Mouse (Mus musculus) myocyte (in vitro differentiated cells): ENCODE measurements around the gene Chrd.

Experiments used
- CEBPB ChIP-seq: IDR thresholded peaks from 2 replicates; pipeline ENCODE4 v1.6.1; 2011; ENCODE audit warnings: mild to moderate bottlenecking, moderate library complexity; ENCODE audit not compliant: poor library complexity, insufficient read depth, severe bottlenecking
- E2F4 ChIP-seq: IDR thresholded peaks from one replicate; pipeline ENCODE4 v1.6.1; 2011; ENCODE audit warnings: mild to moderate bottlenecking, control low read depth, moderate library complexity; ENCODE audit not compliant: insufficient read depth
- POLR2A ChIP-seq: IDR thresholded peaks from one replicate; pipeline ENCODE4 v1.6.1; 2011; ENCODE audit warnings: low read depth, mild to moderate bottlenecking, control low read depth, moderate library complexity; ENCODE audit not compliant: insufficient read length
- POLR2AphosphoS2 ChIP-seq: IDR thresholded peaks from one replicate; pipeline ENCODE4 v1.6.1; 2011; ENCODE audit warnings: low read depth, control low read depth; ENCODE audit not compliant: insufficient read length
- TCF3 ChIP-seq: IDR thresholded peaks from one replicate; pipeline ENCODE4 v1.6.1; 2011; ENCODE audit warnings: low read depth, control low read depth; ENCODE audit not compliant: insufficient read length
- USF1 ChIP-seq: IDR thresholded peaks from one replicate; pipeline ENCODE4 v1.6.1; 2011; ENCODE audit warnings: low read depth, mild to moderate bottlenecking, control low read depth, moderate library complexity

DNA sequence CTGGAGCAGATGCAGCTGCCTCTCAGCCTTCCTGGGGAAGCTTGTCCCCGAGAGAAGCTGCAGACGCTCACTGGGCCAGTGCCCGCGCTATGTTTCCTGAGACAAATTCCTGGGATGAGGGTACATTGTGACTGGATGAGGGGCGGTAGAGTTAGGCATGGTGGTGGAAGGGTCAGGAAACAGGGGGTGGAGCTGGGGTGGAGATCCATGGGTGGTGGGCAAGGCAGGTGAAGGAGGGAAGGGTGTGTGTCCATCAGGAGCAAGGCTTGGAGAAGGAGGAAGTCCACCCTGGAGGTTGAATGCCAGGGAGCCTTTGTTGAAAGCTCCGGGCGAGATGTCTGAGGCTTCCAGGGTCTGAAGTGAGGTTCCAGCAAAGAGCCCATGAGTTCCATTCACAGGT lies 7.6 kb upstream of the Chrd start:
- TF ChIP-seq POLR2A (no peak), E2F4 (no peak), TCF3 (no peak), POLR2AphosphoS2 (no peak), CEBPB (no peak), USF1 (no peak)
